Mouse (Mus musculus): ENCODE results near the gene Top2a. TPM values are rescaled to one million over a fixed set of nuclear protein-coding genes. Genes with fewer than 3 reads are reported as not detected.

Top2a gene
- polyA plus RNA-seq, 1 experiment from 2014 or later = 158 TPM

DNA sequence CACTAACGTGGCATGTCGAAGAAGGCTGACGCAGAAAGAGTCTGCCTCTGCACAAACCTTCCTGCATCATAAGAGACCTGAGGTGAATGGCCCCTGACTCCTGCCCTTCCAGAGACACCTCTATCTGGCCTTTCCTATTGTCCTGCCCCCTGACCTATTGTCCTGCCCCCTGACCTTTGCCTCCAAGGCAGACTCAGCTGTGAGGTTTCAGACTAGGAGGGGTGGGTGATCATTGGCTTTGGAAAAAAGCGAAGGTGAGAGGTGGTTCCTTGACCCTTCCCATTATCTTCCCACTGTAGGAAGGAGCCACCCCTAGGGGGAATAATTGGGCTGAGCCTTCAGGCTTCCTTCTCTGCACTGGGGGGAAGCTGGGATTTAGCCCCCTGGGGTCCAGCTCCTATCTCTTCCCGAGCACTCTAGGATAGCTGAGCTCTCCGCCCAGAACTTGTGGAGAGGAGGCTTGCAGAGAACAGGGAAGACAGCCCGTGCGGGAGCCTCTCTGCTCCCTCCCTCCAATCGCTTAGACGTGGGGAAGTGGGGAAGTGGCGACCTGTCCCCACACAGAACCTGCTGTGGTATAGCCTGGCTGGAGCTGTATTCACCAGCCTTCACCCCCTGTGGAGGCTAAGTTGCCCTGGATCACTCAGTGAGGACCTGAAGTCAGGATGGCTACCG is 61.4 kb downstream of the Top2a start:
- H3K27ac ChIP-seq (replicated peaks) = peak overlapping the region; percentile 93
- WGBS = 14% methylated on average over 12 of the region's 12 CpGs
- H3K36me3 ChIP-seq = peaks cover 19% of the 10 kb centered on the region
- H3K9me3 ChIP-seq = no peaks in the 10 kb centered on the region
- ATAC-seq (ENCODE audit: extremely low read depth, insufficient number of reproducible peaks, low FRiP score, low TSS enrichment) = no peak
- peak overlapping the region; percentile 76 for H3K4me3 ChIP-seq
- peak overlapping the region; percentile 86 for H3K9ac ChIP-seq
- H3K4me2 ChIP-seq = peak overlapping the region; percentile 98
- peaks cover 88% of the 10 kb centered on the region for H3K4me1 ChIP-seq
- H3K27me3 ChIP-seq (replicated peaks) = no peaks in the 10 kb centered on the region

DNA sequence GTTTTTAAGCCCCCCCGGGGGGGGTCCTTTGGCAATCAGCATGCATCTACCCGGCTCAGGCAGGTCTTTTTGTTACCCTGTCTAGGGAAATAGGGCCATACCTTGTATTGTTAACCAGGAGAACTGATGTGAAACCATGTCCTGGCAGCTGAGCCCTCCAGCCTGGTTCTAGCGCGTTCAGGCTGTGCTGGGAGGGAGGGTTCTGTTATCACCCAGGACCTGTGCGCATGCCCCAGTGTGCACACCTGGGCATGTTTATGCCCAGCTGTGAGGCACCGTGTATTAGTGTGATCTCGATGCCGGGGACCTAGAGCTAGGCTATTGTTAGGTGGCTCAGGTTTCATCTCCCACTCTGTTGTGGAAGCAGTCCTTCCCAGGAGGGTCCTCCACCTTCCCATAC is 62.2 kb downstream of the Top2a start:
- Histone ChIP-seq H3K4me1 (peaks cover 80% of the 10 kb centered on the region), H3K27ac (replicated peaks) (peak overlapping the region; percentile 93), H3K9ac (peak overlapping the region; percentile 86), H3K4me3 (peak overlapping the region; percentile 76), H3K27me3 (replicated peaks) (no peaks in the 10 kb centered on the region), H3K9me3 (no peaks in the 10 kb centered on the region), H3K4me2 (peak overlapping the region; percentile 98), H3K36me3 (peaks cover 19% of the 10 kb centered on the region)
- ATAC-seq (ENCODE audit: extremely low read depth, insufficient number of reproducible peaks, low FRiP score, low TSS enrichment) = no peak
- WGBS = 20% methylated on average over 8 of the region's 8 CpGs

GRCm38 (mm10) chr11:98961051-98961592 is 62.9 kb downstream of the Top2a start:
- H3K4me3 ChIP-seq = peak overlapping the region; percentile 76
- H3K27me3 ChIP-seq (replicated peaks) = no peaks in the 10 kb centered on the region
- H3K9me3 ChIP-seq = no peaks in the 10 kb centered on the region
- no peak for ATAC-seq (ENCODE audit: extremely low read depth, insufficient number of reproducible peaks, low FRiP score, low TSS enrichment)
- peaks cover 21% of the 10 kb centered on the region for H3K36me3 ChIP-seq
- H3K4me2 ChIP-seq = peak overlapping the region; percentile 98
- H3K4me1 ChIP-seq = peaks cover 78% of the 10 kb centered on the region
- peak overlapping the region; percentile 93 for H3K27ac ChIP-seq (replicated peaks)
- WGBS = 15% methylated on average over 18 of the region's 18 CpGs
- H3K9ac ChIP-seq = peak overlapping the region; percentile 86

GRCm38 (mm10) chr11:98960313-98960906 is 63.6 kb downstream of the Top2a start:
- Histone ChIP-seq H3K9me3 (no peaks in the 10 kb centered on the region), H3K4me1 (peaks cover 77% of the 10 kb centered on the region), H3K27me3 (replicated peaks) (no peaks in the 10 kb centered on the region), H3K27ac (replicated peaks) (peak overlapping the region; percentile 93), H3K4me2 (peak overlapping the region; percentile 98), H3K4me3 (peak overlapping the region; percentile 76), H3K9ac (peak overlapping the region; percentile 86), H3K36me3 (peaks cover 21% of the 10 kb centered on the region)
- WGBS = under 1% methylated on average over 53 of the region's 53 CpGs
- ATAC-seq (ENCODE audit: extremely low read depth, insufficient number of reproducible peaks, low FRiP score, low TSS enrichment) = no peak

GRCm38 (mm10) chr11:98959437-98960312 is 64.3 kb downstream of the Top2a start:
- peak overlapping the region; percentile 98 for H3K4me2 ChIP-seq
- under 1% methylated on average over 43 of the region's 43 CpGs for WGBS
- H3K4me3 ChIP-seq = peak overlapping the region; percentile 76
- peaks cover 21% of the 10 kb centered on the region for H3K36me3 ChIP-seq
- peak overlapping the region; percentile 86 for H3K9ac ChIP-seq
- H3K27ac ChIP-seq (replicated peaks) = peak overlapping the region; percentile 93
- no peaks in the 10 kb centered on the region for H3K27me3 ChIP-seq (replicated peaks)
- ATAC-seq (ENCODE audit: extremely low read depth, insufficient number of reproducible peaks, low FRiP score, low TSS enrichment) = no peak
- no peaks in the 10 kb centered on the region for H3K9me3 ChIP-seq
- H3K4me1 ChIP-seq = peaks cover 77% of the 10 kb centered on the region

GRCm38 (mm10) chr11:98956340-98956739 is 67.6 kb downstream of the Top2a start:
- Histone ChIP-seq H3K9ac (peak overlapping the region; percentile 3; the same call in 1 of the 2 replicates), H3K4me2 (no peak overlapping the region), H3K4me1 (peaks cover 77% of the 10 kb centered on the region), H3K36me3 (peaks cover 34% of the 10 kb centered on the region), H3K27me3 (replicated peaks) (no peaks in the 10 kb centered on the region), H3K9me3 (no peaks in the 10 kb centered on the region), H3K27ac (replicated peaks) (0 out of 2 replicates have a peak overlapping the region, but pooled peaks have one; percentile 28), H3K4me3 (no peak overlapping the region)
- ATAC-seq (ENCODE audit: extremely low read depth, insufficient number of reproducible peaks, low FRiP score, low TSS enrichment) = no peak
- WGBS = 64% methylated on average over 10 of the region's 10 CpGs

DNA sequence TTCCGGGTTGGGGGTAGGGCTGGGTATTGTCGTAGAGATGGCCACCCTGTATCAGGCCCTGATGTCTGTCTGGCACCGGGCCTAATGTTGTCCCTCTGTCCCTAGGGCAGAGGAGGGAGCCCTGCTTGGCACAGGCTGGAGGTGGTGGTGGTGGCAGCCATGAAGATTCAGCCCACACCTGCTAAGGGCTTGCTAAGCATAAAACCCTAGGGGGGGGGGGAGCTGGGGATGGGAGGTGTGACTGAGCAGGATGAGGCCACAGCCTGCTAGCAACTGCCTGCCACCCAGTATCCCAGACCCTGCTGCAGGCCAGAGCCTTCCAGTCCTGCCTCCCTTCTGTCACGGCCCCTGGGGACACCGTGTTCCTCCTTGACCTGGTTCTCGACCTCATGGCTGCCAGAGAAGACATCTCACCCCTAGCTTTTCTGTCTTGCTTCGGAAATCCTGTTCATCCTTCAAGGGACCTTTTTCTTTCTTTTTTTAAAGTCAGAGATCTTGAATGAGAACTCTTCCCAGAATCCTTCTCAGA is 68.2 kb downstream of the Top2a start:
- no peaks in the 10 kb centered on the region for H3K27me3 ChIP-seq (replicated peaks)
- H3K9me3 ChIP-seq = no peaks in the 10 kb centered on the region
- WGBS = 22% methylated on average over 6 of the region's 7 CpGs
- peaks cover 38% of the 10 kb centered on the region for H3K36me3 ChIP-seq
- H3K4me3 ChIP-seq = no peak overlapping the region
- ATAC-seq (ENCODE audit: extremely low read depth, insufficient number of reproducible peaks, low FRiP score, low TSS enrichment) = no peak
- H3K27ac ChIP-seq (replicated peaks) = peak overlapping the region; percentile 90
- peak overlapping the region; percentile 69 for H3K9ac ChIP-seq
- H3K4me2 ChIP-seq = peak overlapping the region; percentile 57; the same call in 1 of the 2 replicates
- H3K4me1 ChIP-seq = peaks cover 77% of the 10 kb centered on the region

DNA sequence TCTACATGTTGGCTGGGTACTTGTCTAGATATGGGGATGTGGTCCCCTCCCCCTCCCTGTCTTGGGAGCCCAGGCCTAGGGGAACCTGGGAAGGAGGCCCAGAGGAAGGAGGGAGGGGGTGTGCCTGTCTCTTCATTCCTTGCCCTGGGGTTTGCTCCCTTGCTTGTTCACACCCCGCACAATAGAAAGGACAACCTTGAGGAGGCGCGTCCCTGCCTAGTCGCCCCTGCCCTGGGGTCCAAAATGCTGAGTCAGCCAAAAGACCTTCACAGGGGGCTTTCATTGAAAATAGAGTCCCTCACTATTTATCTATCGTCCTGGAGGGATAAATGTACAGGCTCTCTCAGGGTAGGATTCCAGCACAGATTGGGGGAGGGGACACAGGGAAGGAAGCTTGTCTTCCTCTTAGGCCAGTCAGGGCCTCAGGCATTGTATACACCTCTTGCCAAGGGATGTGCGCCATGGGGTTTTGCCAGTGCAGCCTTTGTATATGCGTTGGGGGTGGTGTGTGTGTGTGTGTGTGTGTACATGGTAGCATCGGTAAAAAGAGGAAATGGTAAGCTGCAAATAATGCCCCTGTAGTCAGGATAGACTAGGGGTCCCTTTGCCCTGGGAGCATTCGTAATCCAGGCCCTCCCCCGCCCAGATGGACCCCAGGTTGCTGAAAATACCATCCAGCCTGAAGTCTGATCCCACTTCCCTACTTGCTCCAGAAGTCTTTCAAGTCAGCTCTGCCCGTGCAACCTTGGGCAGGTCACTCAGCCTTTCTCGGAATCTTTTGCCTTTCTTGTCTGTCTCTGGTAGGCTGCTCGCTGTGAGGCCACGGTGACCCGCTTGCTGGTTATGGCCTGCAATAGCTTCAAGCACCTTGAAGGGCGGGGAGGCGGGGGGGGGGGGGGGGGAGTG is 68.9 kb downstream of the Top2a start:
- 19% methylated on average over 16 of the region's 17 CpGs for WGBS
- H3K27ac ChIP-seq (replicated peaks) = peak overlapping the region; percentile 90
- H3K9ac ChIP-seq = peak overlapping the region; percentile 69
- H3K36me3 ChIP-seq = peaks cover 45% of the 10 kb centered on the region
- H3K4me3 ChIP-seq = peak overlapping the region; percentile 20; the same call in 1 of the 2 replicates
- ATAC-seq (ENCODE audit: extremely low read depth, insufficient number of reproducible peaks, low FRiP score, low TSS enrichment) = no peak
- peak overlapping the region; percentile 57 for H3K4me2 ChIP-seq
- H3K9me3 ChIP-seq = no peaks in the 10 kb centered on the region
- peaks cover 78% of the 10 kb centered on the region for H3K4me1 ChIP-seq
- H3K27me3 ChIP-seq (replicated peaks) = no peaks in the 10 kb centered on the region

GRCm38 (mm10) chr11:98954373-98954772 is 69.6 kb downstream of the Top2a start:
- Histone ChIP-seq H3K9ac (peak overlapping the region; percentile 69), H3K4me2 (peak overlapping the region; percentile 57), H3K36me3 (peaks cover 51% of the 10 kb centered on the region), H3K4me1 (peaks cover 78% of the 10 kb centered on the region), H3K27ac (replicated peaks) (peak overlapping the region; percentile 90), H3K9me3 (no peaks in the 10 kb centered on the region), H3K27me3 (replicated peaks) (no peaks in the 10 kb centered on the region), H3K4me3 (peak overlapping the region; percentile 20; the same call in 1 of the 2 replicates)
- WGBS = 5% methylated on average over 10 of the region's 10 CpGs
- peak; percentile 3; the same call in 1 of the 2 replicates for ATAC-seq (ENCODE audit: extremely low read depth, insufficient number of reproducible peaks, low FRiP score, low TSS enrichment)

GRCm38 (mm10) chr11:98953835-98954320 is 70.1 kb downstream of the Top2a start:
- Histone ChIP-seq H3K27me3 (replicated peaks) (no peaks in the 10 kb centered on the region), H3K9ac (peak overlapping the region; percentile 69), H3K4me2 (peak overlapping the region; percentile 57), H3K27ac (replicated peaks) (peak overlapping the region; percentile 90), H3K4me1 (peaks cover 78% of the 10 kb centered on the region), H3K36me3 (peaks cover 55% of the 10 kb centered on the region), H3K4me3 (peak overlapping the region; percentile 20; the same call in 1 of the 2 replicates), H3K9me3 (no peaks in the 10 kb centered on the region)
- WGBS = 17% methylated on average over 13 of the region's 13 CpGs
- ATAC-seq (ENCODE audit: extremely low read depth, insufficient number of reproducible peaks, low FRiP score, low TSS enrichment) = no peak

All from heart, embryonic 13.5 days (tissue).